Mouse (Mus musculus) brain, adult 2 months (tissue): ENCODE measurements around the gene Fignl2.

Experiments used
- DNase-seq: peaks from one replicate; pipeline ENCODE4 v3.0.0; 2011; ENCODE audit warnings: low read depth, low spot score

Fignl2 gene

DNA sequence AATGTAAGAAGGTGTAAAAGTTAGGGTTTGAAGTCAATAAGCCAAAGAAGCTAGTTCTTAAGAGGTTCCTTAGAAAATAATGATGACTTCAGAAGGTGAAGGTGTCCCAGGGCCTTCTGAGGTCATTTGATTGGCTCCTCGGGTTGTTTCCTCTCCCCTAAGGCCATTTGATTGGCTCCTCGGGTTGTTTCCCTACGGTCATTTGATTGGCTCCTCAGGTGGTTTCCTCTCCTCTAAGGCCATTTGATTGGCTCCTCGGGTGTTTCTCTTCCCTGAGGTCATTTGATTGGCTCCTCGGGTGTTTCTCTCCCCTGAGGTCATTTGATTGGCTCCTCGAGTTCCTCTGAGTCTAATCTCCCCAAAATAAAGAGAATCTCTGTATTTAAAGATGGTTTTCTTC, 67.0 kb downstream of the Fignl2 start:
- DNase-seq: no peak

DNA sequence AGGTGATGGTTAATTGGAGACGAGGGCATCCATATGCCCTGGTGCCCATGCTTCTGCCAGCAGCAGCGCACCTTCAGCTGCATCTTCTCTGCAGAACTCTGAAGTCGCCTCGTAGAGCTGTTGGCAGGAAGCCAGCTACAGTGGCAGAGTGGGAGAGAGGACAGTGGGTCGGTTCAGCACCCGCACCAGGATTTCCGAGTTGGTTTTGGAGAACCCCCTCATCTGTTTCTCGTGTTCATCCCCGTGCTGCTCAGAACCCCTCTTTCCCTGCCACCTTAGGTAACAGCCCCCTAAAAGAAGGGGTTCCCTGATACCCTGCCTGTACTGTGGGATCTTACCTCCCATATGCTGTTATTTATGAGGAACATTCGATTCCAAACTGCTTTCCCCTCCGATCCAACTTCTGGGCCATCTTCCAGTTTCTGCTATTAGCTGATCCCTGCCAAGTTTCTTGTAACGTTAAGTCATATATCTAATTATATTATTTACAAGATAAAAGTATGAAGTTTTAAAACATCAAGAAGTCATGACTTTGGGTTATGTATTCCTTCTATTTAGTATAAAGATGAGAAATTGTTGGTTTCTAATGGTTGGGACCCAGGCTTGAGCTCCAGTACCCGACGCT, 69.9 kb downstream of the Fignl2 start:
- peak; percentile 62 for DNase-seq

DNA sequence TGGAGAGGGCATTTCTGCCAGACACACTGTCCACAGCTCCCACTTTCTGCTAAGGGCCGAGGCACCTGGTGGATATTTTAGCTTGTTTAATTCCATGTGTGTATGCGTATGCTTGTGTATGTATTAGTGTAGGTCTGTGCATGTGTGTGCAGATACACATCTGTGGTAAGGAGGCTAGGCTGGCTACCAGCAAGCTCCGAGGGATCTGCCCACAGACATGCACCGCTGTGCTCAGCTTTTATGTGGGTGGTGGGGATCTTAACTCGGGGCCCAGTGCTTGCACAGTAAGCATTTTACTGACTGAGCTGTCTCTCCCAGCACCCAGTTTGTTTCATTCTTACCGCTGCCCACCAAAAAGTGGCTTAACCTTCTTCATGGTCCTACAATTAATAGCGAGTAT, 71.1 kb downstream of the Fignl2 start:
- DNase-seq: peak; percentile 80

DNA sequence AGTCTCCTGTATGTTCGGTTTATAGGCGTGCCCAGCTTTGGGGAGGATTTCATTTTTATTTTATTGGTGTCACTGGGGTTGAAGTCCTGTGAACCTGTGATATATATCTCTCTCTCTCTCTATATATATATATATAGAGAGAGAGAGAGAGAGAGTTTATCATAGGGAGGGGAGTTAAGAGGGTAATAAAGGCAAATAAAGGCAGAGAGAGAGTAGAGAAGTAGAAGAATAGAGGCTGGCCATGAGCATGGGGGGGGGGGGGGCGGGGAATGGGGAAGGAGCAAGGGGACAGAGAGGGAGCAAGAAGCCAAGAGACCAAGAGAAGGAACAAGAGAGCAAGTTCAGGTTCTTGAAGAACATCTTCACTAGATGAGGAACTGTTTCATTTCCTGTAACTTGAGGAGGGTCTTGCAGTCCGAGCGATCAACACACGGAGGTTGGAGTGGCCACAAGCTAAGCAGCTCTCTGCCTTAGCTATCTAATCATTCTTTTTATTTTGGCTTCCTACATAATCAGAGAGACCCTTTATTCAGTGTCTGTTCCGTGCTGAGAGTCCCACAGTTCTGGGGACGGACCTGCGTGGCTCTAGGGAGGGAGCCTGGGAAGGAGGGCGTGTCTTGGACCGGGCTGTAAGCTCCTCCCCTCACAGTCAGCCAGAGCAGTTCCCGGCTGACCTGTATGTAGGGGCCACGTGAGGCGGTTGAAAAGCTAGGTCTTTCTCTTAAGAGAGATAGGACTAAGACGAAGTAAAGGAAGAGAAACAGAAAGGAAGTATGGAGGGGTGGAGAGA, 71.9 kb downstream of the Fignl2 start:
- peak; percentile 71 for DNase-seq

DNA sequence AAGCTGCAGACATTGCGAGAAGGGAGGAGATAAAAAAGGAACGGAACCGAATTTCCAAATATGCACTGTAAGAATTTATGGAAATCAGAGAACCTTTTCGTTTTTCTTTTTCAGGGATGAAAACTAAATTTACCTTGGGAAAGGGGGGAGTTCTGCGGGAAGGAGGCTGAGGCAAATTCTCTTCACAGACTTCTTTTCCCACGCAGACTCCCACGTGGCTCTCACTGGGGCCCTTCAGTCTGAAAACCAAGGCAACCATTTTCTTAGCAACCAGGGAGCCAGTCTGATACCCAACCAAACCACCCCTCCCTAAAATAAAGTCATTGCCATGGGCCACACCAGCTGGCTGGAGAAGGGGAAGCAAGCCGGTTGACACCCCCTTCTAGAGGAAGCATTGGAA, 72.7 kb downstream of the Fignl2 start:
- DNase-seq: peak; percentile 92

- peak; percentile 23 for DNase-seq
These were observed 73.8 kb downstream of the Fignl2 start for GRCm38 (mm10) chr15:101004538-101004937.

DNA sequence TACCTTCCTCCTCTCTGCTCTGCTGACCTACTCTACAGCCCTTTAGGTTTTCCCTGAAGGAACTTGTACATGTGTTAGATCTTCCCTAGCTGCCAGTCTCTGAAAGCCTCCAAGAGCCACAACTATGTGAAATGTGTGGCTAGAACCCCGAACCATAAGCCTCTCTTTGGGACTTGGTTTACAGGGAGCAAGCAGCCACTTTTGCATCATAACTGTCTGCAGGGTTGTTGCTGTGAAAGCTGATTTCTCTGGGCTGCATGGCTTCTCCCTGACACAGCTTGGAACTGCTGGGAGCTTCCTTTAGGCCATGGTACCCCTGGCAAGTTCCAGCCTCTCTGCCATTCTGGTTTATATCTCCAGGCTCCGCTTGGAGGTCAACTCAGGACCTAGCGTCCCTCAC, 75.9 kb downstream of the Fignl2 start:
- no peak for DNase-seq

DNA sequence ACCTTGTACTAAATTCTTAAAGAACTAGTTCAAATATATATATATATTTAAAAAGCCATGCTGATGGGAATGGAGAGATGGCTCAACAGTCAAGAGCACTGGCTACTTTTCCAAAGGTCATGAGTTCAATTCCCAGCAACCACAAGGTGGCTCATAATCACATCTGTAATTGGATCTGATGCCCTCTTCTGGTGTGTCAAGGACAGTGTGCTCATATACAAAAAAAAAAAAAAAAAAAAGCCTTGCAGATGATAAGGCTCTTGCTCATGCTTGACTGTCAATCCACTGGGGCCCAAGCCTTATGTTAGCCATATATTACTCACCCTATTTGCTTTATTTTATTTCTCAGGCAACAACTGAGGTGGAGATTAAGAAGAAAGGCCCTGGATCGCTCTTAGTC, 76.7 kb downstream of the Fignl2 start:
- no peak for DNase-seq
